Mouse (Mus musculus) Patski (cell line): ENCODE measurements around the gene A930009A15Rik. TPM values are rescaled to one million over a fixed set of nuclear protein-coding genes. Genes with fewer than 3 reads are reported as not detected.

Experiments
- ATAC-seq: fragments of 100-300 bp; one replicate; pipeline ENCODE4 v1.8.0; 2021
- CTCF ChIA-PET: fragments of 350-600 bp; sonication (Branson Sonifier 250); formaldehyde crosslinking; loops from one replicate; lab custom pipeline; 2022; ENCODE audit warnings: inconsistent platforms; lab: Charles Lee
- POLR2A ChIA-PET: fragments of 350-600 bp; sonication (Branson Sonifier 250); formaldehyde crosslinking; loops from one replicate; lab custom pipeline; 2022; ENCODE audit warnings: antibody characterized with exemption, inconsistent platforms; lab: Charles Lee
- DNase-seq: peaks from one replicate; pipeline ENCODE4 v3.0.0-alpha.2; 2011; ENCODE audit warnings: low read depth, low spot score
- H3K27me3 ChIP-seq: fragments of 371-371 bp; one replicate; pipeline ENCODE4 v1.5.1; 2021
- CTCF ChIP-seq: fragments of 100-300 bp; IDR thresholded peaks from one replicate; pipeline ENCODE4 v1.5.1; 2021
- in situ Hi-C: fragments of 300-500 bp; cut with MboI; formaldehyde crosslinking; loops from 3 replicates; pipeline ENCODE4 v1.11.1; 2018; ENCODE audit warnings: low pct_unique_long_range_greater_than_20kb, mixed read lengths
- polyA plus RNA-seq: library from polyadenylated mRNA; unstranded; gene quantifications from one replicate; pipeline ENCODE4 v1.2.3, GENCODE M21; 2021

The A930009A15Rik gene
- polyA plus RNA-seq: not detected

DNA sequence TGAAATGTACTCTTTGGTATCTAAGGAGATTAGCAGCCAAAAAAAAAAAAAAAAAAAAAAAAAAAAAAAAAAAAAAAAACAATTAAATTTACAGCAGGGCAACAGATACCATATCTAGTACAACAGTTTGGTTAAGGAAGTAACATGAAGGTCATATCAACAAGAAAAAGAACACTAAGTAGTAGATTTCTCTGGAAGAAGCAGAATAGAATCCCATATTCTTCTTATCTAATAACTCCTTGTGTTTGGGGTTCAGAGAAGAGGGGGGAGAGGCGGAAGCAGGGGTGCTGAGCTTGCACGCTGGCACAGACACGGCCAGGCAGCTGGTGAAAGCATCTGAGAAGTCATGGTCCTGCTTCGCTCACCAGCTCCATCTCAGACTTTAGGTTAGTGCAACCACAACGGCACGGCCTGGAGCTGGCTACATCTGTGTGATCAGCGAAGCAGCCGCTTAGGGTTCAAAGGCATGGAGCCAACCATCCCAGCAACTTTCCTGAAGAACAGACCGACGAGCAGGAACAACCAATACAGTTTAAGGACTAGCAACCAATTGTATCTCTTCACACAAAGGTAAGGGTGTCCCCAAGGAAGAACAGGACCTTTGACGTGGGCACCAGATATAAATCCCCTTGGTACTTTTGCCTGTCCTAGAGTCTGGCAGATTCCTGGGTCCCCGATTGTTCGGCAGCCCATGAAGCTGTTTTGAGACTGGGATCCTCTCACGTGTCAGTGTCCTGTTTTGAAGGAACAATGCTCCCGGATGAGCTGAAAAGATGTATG is at the start of gene A930009A15Rik:
A930009A15Rik (plus strand) TSS at position 275 of the 780 bp plus-strand sequence.
- POLR2A ChIA-PET: no interaction called here
- CTCF ChIA-PET: no interaction called here
- peaks cover 25% of the 10 kb centered on the region for H3K27me3 ChIP-seq
- in situ Hi-C loops: no loop called here
- no peak for TF ChIP-seq CTCF
- DNase-seq (no peak), ATAC-seq (no peak)

DNA sequence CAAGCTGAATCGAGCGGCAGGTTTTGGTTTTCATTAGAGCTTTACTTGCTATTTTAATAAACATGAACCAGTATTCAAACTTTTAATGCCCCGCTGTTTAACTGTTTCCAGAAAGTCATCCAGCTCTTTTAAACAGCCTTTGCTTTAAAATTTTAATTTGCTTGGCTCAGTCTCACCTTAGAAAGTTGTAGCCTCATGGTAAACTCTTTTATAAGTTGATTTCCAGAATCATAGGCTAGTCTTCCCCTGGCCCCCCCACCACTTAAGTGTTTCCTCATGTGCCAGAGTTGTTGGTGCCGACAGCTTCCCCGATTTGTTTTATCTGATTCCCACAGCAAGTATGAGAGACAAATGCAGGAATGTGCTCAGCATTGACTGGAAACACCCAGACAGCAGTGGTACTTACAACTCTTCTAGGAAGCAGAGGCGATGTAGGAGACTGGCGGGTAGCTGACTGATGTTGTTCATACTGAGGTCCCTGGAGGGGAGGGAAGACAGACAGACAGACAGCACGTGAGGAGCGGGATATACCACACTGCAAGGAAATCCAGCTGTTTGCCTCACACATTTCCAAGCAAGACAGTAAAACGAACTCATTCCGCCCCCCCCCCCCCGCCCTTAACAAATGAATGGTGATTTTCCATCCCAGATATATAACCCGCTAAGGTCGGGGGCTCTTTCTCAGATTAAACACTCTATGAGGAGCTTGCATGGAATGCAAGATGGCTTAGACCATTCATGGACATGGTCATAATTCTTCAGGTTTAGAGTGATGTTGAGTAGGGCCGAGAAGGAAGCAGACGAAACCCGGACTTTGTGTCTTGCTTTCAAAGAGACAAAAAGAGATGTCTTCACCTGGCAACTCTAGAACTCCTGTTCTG is 49.3 kb upstream of the A930009A15Rik start:
- ChIA-PET POLR2A (no interaction called here), CTCF (interaction anchor here (0.6 to 1.4 kb wide), 2 partner anchors 22 to 78 kb away, joined by 3 to 6 read pairs; no protein-coding TSS in a partner anchor)
- TF ChIP-seq CTCF: no peak
- DNase-seq: no peak
- H3K27me3 ChIP-seq: no peaks in the 10 kb centered on the region
- in situ Hi-C loops: no loop called here
- ATAC-seq: no peak

DNA sequence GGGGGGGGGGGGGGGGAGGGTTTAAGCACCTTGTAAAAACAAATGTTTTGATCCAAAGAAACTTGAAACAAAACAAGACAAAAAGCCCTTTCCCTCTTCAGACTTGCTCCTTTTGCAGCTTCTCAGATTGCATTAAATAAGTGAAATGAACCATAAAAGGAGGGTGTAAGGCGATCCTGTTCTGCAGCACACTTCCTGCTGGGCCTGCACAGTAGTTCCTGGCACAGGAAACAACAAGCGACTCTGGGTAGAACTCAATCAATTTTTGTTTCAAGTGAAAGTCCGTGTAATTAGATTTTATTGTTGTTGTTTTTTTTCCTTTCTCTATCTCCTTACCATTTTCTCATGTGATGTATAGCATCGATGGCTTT is 48.7 kb upstream of the A930009A15Rik start:
- TF ChIP-seq CTCF: no peak
- no peaks in the 10 kb centered on the region for H3K27me3 ChIP-seq
- ATAC-seq (no peak), DNase-seq (no peak)
- in situ Hi-C loops: no loop called here
- ChIA-PET POLR2A (no interaction called here), CTCF (interaction anchor here (0.6 to 1.4 kb wide), 2 partner anchors 22 to 77 kb away, joined by 3 to 6 read pairs; no protein-coding TSS in a partner anchor)

DNA sequence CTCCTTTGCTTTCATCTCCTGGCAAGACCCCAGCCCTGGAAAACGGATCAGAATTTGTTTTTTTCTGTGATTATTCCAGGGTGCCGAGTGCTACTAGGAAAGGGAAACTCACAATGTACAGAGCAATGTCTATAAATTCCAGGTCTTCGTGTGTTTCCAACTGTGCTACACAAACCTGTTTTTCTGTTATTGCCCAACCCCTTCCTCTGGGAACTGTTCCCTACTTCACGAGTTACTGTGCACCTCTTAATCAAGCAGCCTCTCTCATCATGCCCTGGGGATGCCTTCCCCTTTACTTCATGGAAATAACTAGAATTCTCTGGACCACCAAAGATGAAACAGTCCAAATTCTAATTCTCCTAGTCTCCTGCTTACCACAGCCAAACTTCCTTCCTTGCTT is 40.9 kb upstream of the A930009A15Rik start:
- H3K27me3 ChIP-seq: no peaks in the 10 kb centered on the region
- DNase-seq (no peak), ATAC-seq (no peak)
- in situ Hi-C loops: no loop called here
- ChIA-PET CTCF (no interaction called here), POLR2A (no interaction called here)
- TF ChIP-seq CTCF: no peak

DNA sequence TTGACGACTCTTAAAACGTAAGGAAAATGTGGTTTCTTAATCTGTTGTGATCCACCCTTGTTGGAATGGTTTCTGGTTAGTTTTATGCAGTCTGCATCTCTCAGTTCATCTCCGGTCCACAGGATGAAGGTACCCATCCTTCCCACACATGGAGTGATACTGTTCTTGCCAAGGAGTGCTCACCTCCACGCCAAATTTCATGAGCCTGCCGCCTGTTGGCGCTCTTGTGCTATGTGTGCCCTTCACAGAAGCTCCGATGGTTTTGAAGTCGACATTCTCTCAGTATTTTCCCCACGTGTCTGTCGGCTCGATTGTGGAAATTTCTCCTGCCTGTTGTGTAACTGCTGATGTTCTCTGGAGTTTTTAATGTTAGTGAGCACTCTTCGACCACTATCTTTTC is 40.0 kb upstream of the A930009A15Rik start:
- no peak for TF ChIP-seq CTCF
- H3K27me3 ChIP-seq: no peaks in the 10 kb centered on the region
- CTCF ChIA-PET: no interaction called here
- in situ Hi-C loops: no loop called here
- ATAC-seq (no peak), DNase-seq (no peak)
- POLR2A ChIA-PET: no interaction called here

DNA sequence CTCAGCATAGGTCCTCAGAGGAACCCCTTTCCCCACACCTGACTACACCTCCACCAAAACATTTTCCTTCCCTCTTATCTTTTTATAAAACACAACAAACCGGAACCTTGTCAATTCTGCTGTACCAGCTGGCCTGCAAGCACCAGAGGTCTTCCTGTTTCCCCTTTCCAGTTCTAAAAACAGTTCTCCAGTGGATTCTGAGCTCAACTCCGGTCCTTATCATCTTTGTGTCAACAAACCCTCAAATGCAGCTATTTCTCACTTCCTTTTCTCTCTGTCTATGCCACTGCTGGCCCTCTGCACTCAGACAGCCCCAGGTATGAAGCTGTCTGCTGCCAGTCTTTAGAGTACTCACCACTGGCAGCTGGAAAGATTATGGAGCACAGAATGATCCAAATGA is 39.0 kb upstream of the A930009A15Rik start:
- ATAC-seq: no peak
- TF ChIP-seq CTCF: no peak
- H3K27me3 ChIP-seq: no peaks in the 10 kb centered on the region
- no peak for DNase-seq
- CTCF ChIA-PET: no interaction called here
- in situ Hi-C loops: no loop called here
- POLR2A ChIA-PET: no interaction called here

DNA sequence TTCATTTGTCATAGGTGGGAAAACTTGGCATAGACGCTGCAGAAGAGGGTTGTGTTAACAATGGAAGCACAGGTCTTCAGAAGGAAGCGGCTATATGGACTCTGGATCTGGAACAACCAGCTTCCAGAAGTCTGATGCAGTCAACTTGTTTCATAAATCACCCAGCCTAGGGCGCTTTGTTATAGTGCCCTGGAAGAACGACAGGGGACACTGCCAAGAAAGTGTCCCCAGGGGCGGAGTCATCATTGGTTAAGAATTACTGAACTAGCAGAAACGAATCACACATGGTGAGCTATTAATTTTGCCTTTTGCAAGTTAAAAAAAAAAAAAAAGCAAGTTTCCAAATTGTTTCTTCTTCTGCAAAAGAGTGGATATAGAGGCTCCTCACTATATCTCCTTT is 26.9 kb upstream of the A930009A15Rik start:
- H3K27me3 ChIP-seq: no peaks in the 10 kb centered on the region
- DNase-seq: no peak
- POLR2A ChIA-PET: no interaction called here
- in situ Hi-C loops: no loop called here
- no peak for TF ChIP-seq CTCF
- CTCF ChIA-PET: interaction anchor here (2.3 kb wide), 1 partner anchor 21 kb away, joined by 6 read pairs; no protein-coding TSS in a partner anchor
- no peak for ATAC-seq

DNA sequence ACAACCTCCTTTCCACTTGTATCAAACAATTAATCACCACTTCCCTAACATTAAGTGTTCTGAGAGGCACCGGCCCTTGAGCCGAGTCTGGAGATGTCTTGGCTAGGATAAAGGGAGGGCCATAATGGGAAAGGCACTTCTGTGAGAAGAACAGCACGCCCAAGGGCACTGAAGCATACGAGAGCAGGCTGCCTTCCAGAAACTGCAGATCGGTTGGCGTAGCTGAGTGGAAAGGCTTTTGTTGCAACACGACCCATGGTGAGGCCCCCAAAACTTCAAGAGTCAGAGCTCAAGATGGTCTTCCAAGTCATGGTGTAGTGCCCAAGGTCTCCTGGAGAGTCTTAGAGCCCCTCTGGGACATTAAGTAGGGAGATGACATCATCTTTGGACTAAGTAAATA is 19.5 kb upstream of the A930009A15Rik start:
- ATAC-seq (no peak), DNase-seq (no peak)
- ChIA-PET POLR2A (interaction anchor here (0.6 kb wide), 1 partner anchor 407 kb away, joined by 3 read pairs; no protein-coding TSS in a partner anchor), CTCF (no interaction called here)
- TF ChIP-seq CTCF: no peak
- H3K27me3 ChIP-seq: no peaks in the 10 kb centered on the region
- in situ Hi-C loops: no loop called here

DNA sequence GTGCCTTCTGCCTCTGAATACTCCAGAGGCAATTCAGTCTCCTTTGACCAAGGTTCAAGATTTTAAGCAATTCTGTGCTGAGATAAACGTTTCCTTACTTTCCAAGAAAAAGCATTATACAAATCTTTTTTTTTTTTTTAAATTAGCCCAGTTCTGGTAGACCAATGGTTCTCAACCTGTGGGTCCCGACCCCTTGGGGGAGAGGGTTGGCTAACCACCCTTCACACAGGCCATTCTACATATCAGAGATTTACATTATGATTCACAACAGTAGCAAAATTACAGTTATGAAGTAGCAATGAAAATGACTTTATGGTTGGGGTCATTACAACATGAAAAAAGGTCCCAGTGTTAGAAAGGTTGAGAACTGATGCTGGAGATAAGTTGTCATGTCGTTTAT is 18.7 kb upstream of the A930009A15Rik start:
- ChIA-PET CTCF (no interaction called here), POLR2A (no interaction called here)
- in situ Hi-C loops: no loop called here
- no peak for ATAC-seq
- no peak for DNase-seq
- no peaks in the 10 kb centered on the region for H3K27me3 ChIP-seq
- no peak for TF ChIP-seq CTCF

DNA sequence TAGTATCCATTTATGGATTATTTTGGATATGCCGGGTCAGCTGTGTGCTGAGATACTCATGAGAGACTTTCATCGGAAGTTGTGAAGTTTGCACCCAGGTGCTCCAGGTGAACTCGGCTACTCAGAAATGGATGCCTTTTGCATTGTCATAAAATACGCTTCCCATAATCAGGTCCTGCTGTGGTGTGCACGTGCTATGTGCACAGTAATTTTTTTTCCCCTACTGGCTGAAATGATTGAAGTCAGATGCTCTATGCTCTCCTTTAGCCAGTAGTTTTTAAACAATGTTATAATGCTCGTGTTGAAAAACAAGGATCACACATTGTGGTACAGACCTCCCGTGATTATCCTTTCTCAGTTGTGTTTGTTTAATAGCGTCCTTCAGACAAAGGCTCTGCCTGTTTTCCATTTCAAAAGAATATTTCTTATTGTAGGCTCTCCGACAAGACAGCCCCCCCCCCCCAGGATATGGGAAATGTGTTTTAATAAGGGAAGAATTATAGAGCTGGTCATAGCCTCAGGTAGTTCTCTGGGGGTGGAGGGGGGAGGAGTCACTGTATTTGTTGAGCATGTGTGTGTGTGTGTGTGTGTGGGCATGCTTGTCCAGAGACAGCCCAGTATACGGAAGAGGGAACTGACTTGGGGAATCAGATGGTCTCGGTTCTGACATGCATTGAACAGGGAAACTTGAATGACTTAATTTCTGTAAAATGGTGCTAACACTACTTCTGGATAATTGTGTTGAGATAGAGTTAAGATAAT is 16.3 kb upstream of the A930009A15Rik start:
- no peak for DNase-seq
- ChIA-PET CTCF (no interaction called here), POLR2A (interaction anchor here (0.6 kb wide), 1 partner anchor 145 kb away, joined by 3 read pairs; no protein-coding TSS in a partner anchor)
- no peak for ATAC-seq
- no peak for TF ChIP-seq CTCF
- in situ Hi-C loops: no loop called here
- no peaks in the 10 kb centered on the region for H3K27me3 ChIP-seq
